Mouse (Mus musculus) frontal cortex, adult 2 months (tissue): ENCODE measurements around the gene Gins1. TPM values are rescaled to one million over a fixed set of nuclear protein-coding genes. Genes with fewer than 3 reads are reported as not detected.
A peak's percentile ranks its signal among the peaks of the same experiment; 100 is the strongest.
"Not testable (repeated sequence)": the region's sequence is repeated elsewhere in the genome, so short reads cannot be mapped to it uniquely, and the experiment has no call there.

Source experiments
- DNase-seq, 2 experiments: peaks; one replicate each; pipeline ENCODE4 v3.0.0; 2022; ENCODE audit warnings: low spot score in 1 of 2; ENCODE audit errors: extremely low spot score in 1 of 2
- polyA plus RNA-seq: library from polyadenylated mRNA; depleted of rRNA; stranded (reverse); fragments of >200 nt; gene quantifications from 2 replicates; pipeline ENCODE4 v1.2.3, GENCODE M21; 2012

Gins1 gene
- polyA plus RNA-seq, 1 experiment, result 1.9 TPM

- peak; percentile 74 to 91 for DNase-seq
Measured at GRCm38 (mm10) chr2:150909429-150910039, 4.3 kb downstream of the Gins1 start.

- DNase-seq, result no peak
Measured at GRCm38 (mm10) chr2:150910295-150910881, 5.2 kb downstream of the Gins1 start.

- DNase-seq, result no peak
Measured at GRCm38 (mm10) chr2:150914781-150915515, 9.7 kb downstream of the Gins1 start.

GRCm38 (mm10) chr2:150915786-150916185 lies 10.6 kb downstream of the Gins1 start:
- no peak for DNase-seq

- DNase-seq, result no peak
Measured at GRCm38 (mm10) chr2:150918720-150919119, 13.5 kb downstream of the Gins1 start.

GRCm38 (mm10) chr2:150920543-150920942 lies 15.3 kb downstream of the Gins1 start:
- no peak for DNase-seq

GRCm38 (mm10) chr2:150921697-150922096 lies 16.5 kb downstream of the Gins1 start:
- DNase-seq, result no peak

- no peak for DNase-seq
Measured at GRCm38 (mm10) chr2:150922165-150922564, 17.0 kb downstream of the Gins1 start.

- no peak for DNase-seq
Measured at GRCm38 (mm10) chr2:150923026-150923425, 17.8 kb downstream of the Gins1 start.

- no peak for DNase-seq
Measured at GRCm38 (mm10) chr2:150923505-150923904, 18.3 kb downstream of the Gins1 start.

GRCm38 (mm10) chr2:150927038-150927720 lies 22.0 kb downstream of the Gins1 start:
- DNase-seq, result no peak

- DNase-seq, result no peak
Measured at GRCm38 (mm10) chr2:150929156-150929555, 24.0 kb downstream of the Gins1 start.

GRCm38 (mm10) chr2:150930806-150931205 lies 25.6 kb downstream of the Gins1 start:
- no peak for DNase-seq

- no peak for DNase-seq
Measured at GRCm38 (mm10) chr2:150933482-150933881, 28.3 kb downstream of the Gins1 start.

- DNase-seq, result no peak
Measured at GRCm38 (mm10) chr2:150934659-150935058, 29.5 kb downstream of the Gins1 start.

GRCm38 (mm10) chr2:150944017-150944416 lies 38.8 kb downstream of the Gins1 start:
- no peak for DNase-seq

GRCm38 (mm10) chr2:150947341-150947740 lies 42.1 kb downstream of the Gins1 start:
- DNase-seq, result not testable (repeated sequence)

- DNase-seq, result not testable (repeated sequence)
Measured at GRCm38 (mm10) chr2:150947880-150948611, 42.8 kb downstream of the Gins1 start.

- no peak for DNase-seq
Measured at GRCm38 (mm10) chr2:150948786-150949185, 43.6 kb downstream of the Gins1 start.

- no peak for DNase-seq
Measured at GRCm38 (mm10) chr2:150949652-150950051, 44.5 kb downstream of the Gins1 start.

- no peak for DNase-seq
Measured at GRCm38 (mm10) chr2:150950056-150950455, 44.9 kb downstream of the Gins1 start.
